In genomic region chr7:43483236-43483635, GRCm38 (mm10) we compare ENCODE assay signal across 15 mouse cellular contexts. TPM values are rescaled to one million over a fixed set of nuclear protein-coding genes. Genes with fewer than 3 reads are reported as not detected.
DNase-seq lines count a peak whose midpoint lies in the region; ATAC-seq and TF ChIP-seq lines count a peak whose summit lies in the region.
"Had no signal": no experiment of that assay in that cellular context is flagged by ENCODE, and none has a peak within 500 bp of the region (broad histone marks: within the 10 kb centered on the region; RNA-seq: fewer than 3 reads in every experiment).

No protein-coding gene starts in this region.

- peaks cover 7% of the 10 kb centered on the region for H3K4me1 ChIP-seq in lung, embryonic 14.5 days (ENCODE audit: insufficient read depth)
- H3K4me1 ChIP-seq in MEL (ENCODE audit: control insufficient read depth in 1 of 2, insufficient read depth in 2 of 2, low read length in 2 of 2), result no peaks in the 10 kb centered on the region
- no peaks in the 10 kb centered on the region for H3K4me1 ChIP-seq in forebrain, postnatal 0 days (ENCODE audit: insufficient read depth)

- no peaks in the 10 kb centered on the region for H3K36me3 ChIP-seq in lung, embryonic 14.5 days (ENCODE audit: insufficient read depth)
- H3K36me3 ChIP-seq in MEL (ENCODE audit: control insufficient read depth in 1 of 2, insufficient read depth in 2 of 2, low read length in 2 of 2), result no peaks in the 10 kb centered on the region
- peaks cover 8% of the 10 kb centered on the region for H3K36me3 ChIP-seq in forebrain, postnatal 0 days (ENCODE audit: insufficient read depth)

- under 1% methylated on average over 10 of the region's 10 CpGs for WGBS in lung, embryonic 14.5 days
- 29% methylated on average over 10 of the region's 10 CpGs for WGBS in forebrain, postnatal 0 days

- no peaks in the 10 kb centered on the region for H3K79me2 ChIP-seq in MEL (ENCODE audit: control insufficient read depth, insufficient read depth, low read length, poor library complexity)

- no peak overlapping the region for H3K9ac ChIP-seq in lung, embryonic 14.5 days
- H3K9ac ChIP-seq in MEL (ENCODE audit: control insufficient read depth, low read depth, low read length, poor library complexity, severe bottlenecking), result no peak overlapping the region
- no peak overlapping the region for H3K9ac ChIP-seq in forebrain, postnatal 0 days

- TF ChIP-seq EP300 in MEL (IDR thresholded peaks at IDR 0.05; ENCODE audit: low read depth in 1 of 2, low read length in 2 of 2), result no peak

- H3K27ac ChIP-seq in lung, embryonic 14.5 days (ENCODE audit: low read depth), result no peak overlapping the region
- H3K27ac ChIP-seq in MEL (ENCODE audit: control insufficient read depth, low read depth, low read length), result no peak overlapping the region
- H3K27ac ChIP-seq in forebrain, postnatal 0 days (ENCODE audit: low read depth, low read length), result no peak overlapping the region

- H3K4me2 ChIP-seq in lung, embryonic 14.5 days, result no peak overlapping the region
- no peak overlapping the region for H3K4me2 ChIP-seq in forebrain, postnatal 0 days (ENCODE audit: low read depth)

- TF ChIP-seq CTCF in lung, embryonic 14.5 days (IDR thresholded peaks at IDR 0.05; ENCODE audit: low read depth), result no peak
- no peak for TF ChIP-seq CTCF in MEL (IDR thresholded peaks at IDR 0.05 in 2 of 3, conservative IDR thresholded peaks at IDR 0.05 in 1 of 3; ENCODE audit: control insufficient read depth in 1 of 3, insufficient read depth in 1 of 3, low read depth in 2 of 3, low read length in 3 of 3, poor library complexity in 1 of 3, severe bottlenecking in 1 of 3)
- TF ChIP-seq CTCF in forebrain, postnatal 0 days (IDR thresholded peaks at IDR 0.05; ENCODE audit: low read depth), result no peak

- no peak for TF ChIP-seq POLR2A in MEL (IDR thresholded peaks at IDR 0.05; ENCODE audit: control insufficient read depth in 1 of 2, insufficient read depth in 1 of 2, low read depth in 1 of 2, low read length in 2 of 2, poor library complexity in 1 of 2)

- no peaks in the 10 kb centered on the region for H3K27me3 ChIP-seq in lung, embryonic 14.5 days (ENCODE audit: insufficient read depth, low read length)
- no peaks in the 10 kb centered on the region for H3K27me3 ChIP-seq in MEL (ENCODE audit: control insufficient read depth in 1 of 2, insufficient read depth in 2 of 2, low read length in 2 of 2)
- H3K27me3 ChIP-seq in forebrain, postnatal 0 days (ENCODE audit: insufficient read depth, low read length), result no peaks in the 10 kb centered on the region

- peak; percentile 1 for DNase-seq in cerebellum, adult 9-10 months
- DNase-seq in cerebellum, postnatal 10 days, result no peak
- DNase-seq in lung, embryonic 14.5 days, result peak; percentile 78
- no peak for DNase-seq in lung, postnatal 36 days
- peak; percentile 7 for DNase-seq in MEL (ENCODE audit: low read depth, low spot score)
- no peak for DNase-seq in forebrain, postnatal 0 days
- DNase-seq: heart, postnatal 36 days had no signal

- TF ChIP-seq RAD21 in MEL (IDR thresholded peaks at IDR 0.05; ENCODE audit: low read depth, low read length), result no peak

- peak; percentile 53; the same call in 1 of the 2 replicates for ATAC-seq in lung, embryonic 14.5 days (ENCODE audit: insufficient read depth)
- ATAC-seq in granulocyte monocyte progenitor cell, adult 5-6 weeks (replicated peaks; ENCODE audit: poor library complexity, severe bottlenecking), result peak; percentile 68
- ATAC-seq in activated CD4-positive, CD25-positive, alpha-beta regulatory T cell, adult 4 months, result no peak
- ATAC-seq in forebrain, postnatal 0 days, result no peak
- ATAC-seq: midbrain, embryonic 16.5 days had no signal

- H3K4me3 ChIP-seq in lung, embryonic 14.5 days (ENCODE audit: low read depth, low read length), result no peak overlapping the region
- no peak overlapping the region for H3K4me3 ChIP-seq in MEL (ENCODE audit: control insufficient read depth in 1 of 2, insufficient read depth in 1 of 2, low read depth in 2 of 2, low read length in 2 of 2)
- no peak overlapping the region for H3K4me3 ChIP-seq in forebrain, postnatal 0 days (ENCODE audit: low read depth, low read length)

- no peaks in the 10 kb centered on the region for H3K9me3 ChIP-seq in lung, embryonic 14.5 days (ENCODE audit: low read depth, low read length)
- H3K9me3 ChIP-seq in MEL (replicated peaks; ENCODE audit: insufficient read depth, low read length), result no peaks in the 10 kb centered on the region
- H3K9me3 ChIP-seq in forebrain, postnatal 0 days (ENCODE audit: low read length), result no peaks in the 10 kb centered on the region

TF ChIP-seq in MEL, 35 proteins besides CTCF, POLR2A, EP300 and RAD21 (continues in another document):
- TF ChIP-seq GABPA (IDR thresholded peaks at IDR 0.05; ENCODE audit: low read depth, low read length) (no peak), MAZ (IDR thresholded peaks at IDR 0.05; ENCODE audit: low read depth, low read length) (no peak), MYB (IDR thresholded peaks at IDR 0.05; ENCODE audit: low read depth, low read length) (no peak), MXI1 (IDR thresholded peaks at IDR 0.05; ENCODE audit: low read depth, low read length) (no peak), ZKSCAN1 (IDR thresholded peaks at IDR 0.05; ENCODE audit: low read depth, low read length) (no peak), TCF12 (IDR thresholded peaks at IDR 0.05; ENCODE audit: low read depth, low read length) (no peak), MAFK (IDR thresholded peaks at IDR 0.05; ENCODE audit: borderline replicate concordance, low read depth, low read length) (no peak), UBTF (IDR thresholded peaks at IDR 0.05; ENCODE audit: borderline replicate concordance, insufficient read depth, low read depth, low read length) (no peak)

RNA-seq across cellular contexts. Expression of gene Iglon5, which starts 6.6 kb away (rescaled TPM):
- polyA plus RNA-seq in lung, embryonic 14.5 days (2014; fragmentation: Nextera tagmentation; extraction: Ambion mirVana), result 0.38 TPM in 2 replicates
- total RNA-seq in MEL (2012; rRNA removed), result not detected in 2 replicates
- not detected for polyA plus RNA-seq in MEL (2012; ENCODE audit: insufficient read depth in 1 of 2, insufficient read length in 2 of 2, low read depth in 1 of 2, low replicate concordance in 2 of 2, missing spikeins in 1 of 2)
- total RNA-seq in granulocyte monocyte progenitor cell, adult 5-6 weeks (2014; fragmentation: Nextera tagmentation), result not detected in 2 replicates
- total RNA-seq in granulocyte monocyte progenitor cell, adult 5-6 weeks (2017), result not detected in 2 replicates
- not detected for polyA plus RNA-seq in activated CD4-positive, CD25-positive, alpha-beta regulatory T cell, adult 4 months (2017; shearing (Covaris generic))
- total RNA-seq in forebrain, postnatal 0 days (2014; rRNA removed), result 24.9 and 26.1 TPM in 2 replicates
- 3.0 and 4.4 TPM in 2 replicates for polyA plus RNA-seq in forebrain, postnatal 0 days (2015; fragmentation: Nextera tagmentation; extraction: Ambion mirVana)
- polyA plus RNA-seq: liver, embryonic 16.5 days had no signal

RNA-seq across cellular contexts. Expression of gene Vsig10l, which starts 20.3 kb away (rescaled TPM):
- 2.1 and 2.4 TPM in 2 replicates for polyA plus RNA-seq in lung, embryonic 14.5 days (2014; fragmentation: Nextera tagmentation; extraction: Ambion mirVana)
- total RNA-seq in MEL (2012; rRNA removed), result 0.08 and 0.10 TPM in 2 replicates
- under 1 TPM in 1 of 2 experiments, not detected in 1; 0.65 TPM for polyA plus RNA-seq in MEL (2012; ENCODE audit: insufficient read depth in 1 of 2, insufficient read length in 2 of 2, low read depth in 1 of 2, low replicate concordance in 2 of 2, missing spikeins in 1 of 2)
- 5.9 and 10.4 TPM in 2 replicates for total RNA-seq in granulocyte monocyte progenitor cell, adult 5-6 weeks (2014; fragmentation: Nextera tagmentation)
- 4.3 and 4.4 TPM in 2 replicates for total RNA-seq in granulocyte monocyte progenitor cell, adult 5-6 weeks (2017)
- 1 to 10 TPM; 1.2 to 4.3 TPM for polyA plus RNA-seq in activated CD4-positive, CD25-positive, alpha-beta regulatory T cell, adult 4 months (2017; shearing (Covaris generic))
- total RNA-seq in forebrain, postnatal 0 days (2014; rRNA removed), result 4.2 and 16.9 TPM in 2 replicates
- 8.1 and 13.8 TPM in 2 replicates for polyA plus RNA-seq in forebrain, postnatal 0 days (2015; fragmentation: Nextera tagmentation; extraction: Ambion mirVana)

RNA-seq across cellular contexts. Expression of gene 4931406B18Rik, which starts 22.5 kb away (rescaled TPM):
- not detected in 2 replicates for polyA plus RNA-seq in lung, embryonic 14.5 days (2014; fragmentation: Nextera tagmentation; extraction: Ambion mirVana)
- not detected in 2 replicates for total RNA-seq in MEL (2012; rRNA removed)
- polyA plus RNA-seq in MEL (2012; ENCODE audit: insufficient read depth in 1 of 2, insufficient read length in 2 of 2, low read depth in 1 of 2, low replicate concordance in 2 of 2, missing spikeins in 1 of 2), result not detected
- total RNA-seq in granulocyte monocyte progenitor cell, adult 5-6 weeks (2014; fragmentation: Nextera tagmentation), result not detected in 2 replicates
- total RNA-seq in granulocyte monocyte progenitor cell, adult 5-6 weeks (2017), result not detected in 2 replicates
- polyA plus RNA-seq in activated CD4-positive, CD25-positive, alpha-beta regulatory T cell, adult 4 months (2017; shearing (Covaris generic)), result not detected
- not detected in 2 replicates for total RNA-seq in forebrain, postnatal 0 days (2014; rRNA removed)
- polyA plus RNA-seq in forebrain, postnatal 0 days (2015; fragmentation: Nextera tagmentation; extraction: Ambion mirVana), result not detected in 2 replicates
- total RNA-seq: gastrocnemius, postnatal 4 days; heart, postnatal 36 days had no signal
- polyA plus RNA-seq: cortical plate, adult 2 months; forebrain, embryonic 14.5 days; large intestine, adult 2 months; liver, embryonic 16.5 days; midbrain, embryonic 16.5 days had no signal

RNA-seq across cellular contexts. Expression of gene Gm45233, which starts 39.3 kb away (rescaled TPM):
- polyA plus RNA-seq in lung, embryonic 14.5 days (2014; fragmentation: Nextera tagmentation; extraction: Ambion mirVana), result 0.37 TPM in 1 of 2 replicates, not detected in the other
- total RNA-seq in MEL (2012; rRNA removed), result not detected in 2 replicates
- polyA plus RNA-seq in MEL (2012; ENCODE audit: insufficient read depth in 1 of 2, insufficient read length in 2 of 2, low read depth in 1 of 2, low replicate concordance in 2 of 2, missing spikeins in 1 of 2), result under 1 TPM in 1 of 2 experiments, not detected in 1; 0.42 TPM
- total RNA-seq in granulocyte monocyte progenitor cell, adult 5-6 weeks (2014; fragmentation: Nextera tagmentation), result 0.43 TPM in 1 of 2 replicates, not detected in the other
- 5.7 TPM in 1 of 2 replicates, not detected in the other for total RNA-seq in granulocyte monocyte progenitor cell, adult 5-6 weeks (2017)
- not detected for polyA plus RNA-seq in activated CD4-positive, CD25-positive, alpha-beta regulatory T cell, adult 4 months (2017; shearing (Covaris generic))
- total RNA-seq in forebrain, postnatal 0 days (2014; rRNA removed), result 0.31 and 3.7 TPM in 2 replicates
- polyA plus RNA-seq in forebrain, postnatal 0 days (2015; fragmentation: Nextera tagmentation; extraction: Ambion mirVana), result 0.30 TPM in 1 of 2 replicates, not detected in the other
- polyA plus RNA-seq: forebrain, embryonic 14.5 days; large intestine, adult 2 months had no signal

RNA-seq across cellular contexts. Expression of gene Etfb, which starts 39.4 kb away (rescaled TPM):
- polyA plus RNA-seq in lung, embryonic 14.5 days (2014; fragmentation: Nextera tagmentation; extraction: Ambion mirVana), result 306 and 314 TPM in 2 replicates
- 174 and 177 TPM in 2 replicates for total RNA-seq in MEL (2012; rRNA removed)
- 100 to 1,000 TPM in 1 of 2 experiments, not detected in 1; 186 TPM for polyA plus RNA-seq in MEL (2012; ENCODE audit: insufficient read depth in 1 of 2, insufficient read length in 2 of 2, low read depth in 1 of 2, low replicate concordance in 2 of 2, missing spikeins in 1 of 2)
- total RNA-seq in granulocyte monocyte progenitor cell, adult 5-6 weeks (2014; fragmentation: Nextera tagmentation), result 485 and 520 TPM in 2 replicates
- 676 and 828 TPM in 2 replicates for total RNA-seq in granulocyte monocyte progenitor cell, adult 5-6 weeks (2017)
- 100 to 1,000 TPM; 235 to 271 TPM for polyA plus RNA-seq in activated CD4-positive, CD25-positive, alpha-beta regulatory T cell, adult 4 months (2017; shearing (Covaris generic))
- 38.2 and 46.1 TPM in 2 replicates for total RNA-seq in forebrain, postnatal 0 days (2014; rRNA removed)
- 101 and 117 TPM in 2 replicates for polyA plus RNA-seq in forebrain, postnatal 0 days (2015; fragmentation: Nextera tagmentation; extraction: Ambion mirVana)

Comparison
In these comparisons a context has a peak if more than half of its experiments do, and no peak if none do; other contexts are left out.
1. DNase-seq: peak in cerebellum, adult 9-10 months (single experiment), lung, embryonic 14.5 days (single experiment) and MEL (single experiment); none in cerebellum, postnatal 10 days (0 of 2), lung, postnatal 36 days (single experiment) and forebrain, postnatal 0 days (single experiment).
2. ATAC-seq: peak in lung, embryonic 14.5 days (single experiment) and granulocyte monocyte progenitor cell, adult 5-6 weeks (single experiment); none in activated CD4-positive, CD25-positive, alpha-beta regulatory T cell, adult 4 months (single experiment) and forebrain, postnatal 0 days (single experiment).